Mouse (Mus musculus) E14TG2a.4 (cell line): ENCODE results near the gene Rab11a.

ENCODE experiments used
- CTCF ChIP-seq: conservative IDR thresholded peaks from 2 replicates; pipeline ENCODE4 v1.5.1; 2014; ENCODE audit warnings: low read length
- NANOG ChIP-seq: IDR thresholded peaks from 2 replicates; pipeline ENCODE4 v1.6.1; 2014; ENCODE audit warnings: borderline replicate concordance, low read length, mixed read lengths

DNA sequence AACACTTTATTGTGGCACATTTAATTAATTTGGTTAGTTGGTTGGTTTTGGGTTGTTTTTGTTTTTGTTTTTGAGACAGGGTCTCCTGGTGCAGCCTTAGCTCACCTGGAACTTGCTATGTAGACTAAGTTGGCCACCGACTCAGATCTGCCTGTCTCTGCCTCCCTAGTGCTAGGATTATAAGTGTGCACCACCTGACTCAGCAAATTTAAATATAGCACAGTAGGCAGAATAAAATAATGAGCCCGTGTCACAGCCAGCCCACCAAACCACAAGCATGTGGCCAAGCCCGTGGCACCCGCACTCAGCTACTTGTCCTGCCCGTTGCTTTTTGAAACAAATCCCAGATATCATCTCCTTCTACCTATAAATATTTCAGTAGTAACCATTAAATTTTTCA, 15.0 kb upstream of the Rab11a start:
- TF ChIP-seq CTCF (no peak), NANOG (no peak)
